Mouse (Mus musculus) ES-Bruce4 (cell line): ENCODE measurements at regions not wholly inside any gene's neighbourhood (a gene's known extent, or its start where the extent isn't known, plus 50 kb on each side); places are given as distances from the start of the nearest gene placed in this dataset.

Source experiments
- CTCF ChIP-seq: IDR thresholded peaks from one replicate; pipeline ENCODE4 v1.8.1; 2011; ENCODE audit warnings: low read depth, low read length
- EP300 ChIP-seq: IDR thresholded peaks from 2 replicates; pipeline ENCODE4 v1.6.1; 2011; ENCODE audit warnings: low read depth, low read length; ENCODE audit not compliant: insufficient read depth
- POLR2A ChIP-seq: IDR thresholded peaks from one replicate; pipeline ENCODE4 v1.8.1; 2011; ENCODE audit warnings: low read length; ENCODE audit not compliant: insufficient read depth

GRCm38 (mm10) chr1:168007456-168007855 is 318.4 kb downstream of the Lmx1a start:
- TF ChIP-seq POLR2A (no peak), CTCF (no peak), EP300 (no peak)
